In the genomic region with DNA sequence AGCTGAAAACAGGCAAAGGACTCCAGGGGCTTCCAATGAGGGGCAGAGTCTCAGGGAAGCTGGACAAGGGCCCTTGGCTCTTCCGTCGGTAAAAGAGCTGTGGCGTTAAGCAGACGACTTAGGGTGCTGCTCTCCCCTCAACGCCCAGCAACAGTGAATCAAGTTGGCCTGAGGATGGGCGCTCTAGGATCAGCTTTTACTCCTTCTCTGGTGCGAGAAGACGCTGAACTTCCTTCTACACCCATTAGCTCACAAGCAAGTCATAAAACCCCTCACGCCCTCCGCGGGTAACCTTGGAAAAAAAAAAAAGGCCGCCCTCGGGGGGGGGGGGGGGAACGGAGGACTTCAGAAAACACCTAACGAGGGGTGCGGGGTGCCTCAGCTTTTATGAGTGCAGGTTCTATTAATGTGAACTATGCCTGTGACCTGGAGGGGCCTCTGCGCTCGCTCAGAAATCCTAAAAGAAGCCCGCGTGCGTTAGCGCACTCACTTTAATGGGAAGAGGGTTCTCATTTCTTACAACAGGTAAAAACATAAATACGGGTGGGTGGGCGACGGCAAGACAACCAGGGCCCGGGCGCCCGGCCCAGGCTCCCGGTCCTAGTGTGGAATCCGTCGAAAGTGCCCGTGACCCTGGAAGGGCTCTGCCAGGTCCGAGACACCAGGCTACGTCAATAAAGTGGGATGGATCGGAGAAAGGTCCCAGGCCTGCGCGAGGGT, we compare ENCODE assay signal across 17 mouse cellular contexts. TPM values are rescaled to one million over a fixed set of nuclear protein-coding genes. Genes with fewer than 3 reads are reported as not detected.
DNase-seq lines count a peak whose midpoint lies in the region; ATAC-seq lines count a peak whose summit lies in the region.
"Had no signal": no experiment of that assay in that cellular context is flagged by ENCODE, and none has a peak within 500 bp of the region (broad histone marks: within the 10 kb centered on the region; RNA-seq: fewer than 3 reads in every experiment).

No protein-coding gene starts in this region.

- H3K36me3 ChIP-seq in lung, embryonic 15.5 days, result no peaks in the 10 kb centered on the region
- H3K36me3 ChIP-seq in embryonic facial prominence, embryonic 15.5 days, result no peaks in the 10 kb centered on the region
- no peaks in the 10 kb centered on the region for H3K36me3 ChIP-seq in neural tube, embryonic 13.5 days
- H3K36me3 ChIP-seq: liver, embryonic 13.5 days; neural tube, embryonic 12.5 days had no signal

- H3K27ac ChIP-seq in lung, embryonic 15.5 days, result no peak overlapping the region
- no peak overlapping the region for H3K27ac ChIP-seq in embryonic facial prominence, embryonic 15.5 days (replicated peaks)
- H3K27ac ChIP-seq in neural tube, embryonic 13.5 days (replicated peaks), result no peak overlapping the region
- H3K27ac ChIP-seq: liver, embryonic 13.5 days; neural tube, embryonic 12.5 days had no signal

- H3K4me3 ChIP-seq in lung, embryonic 15.5 days, result no peak overlapping the region
- peak overlapping the region; percentile 31 for H3K4me3 ChIP-seq in embryonic facial prominence, embryonic 15.5 days (replicated peaks)
- H3K4me3 ChIP-seq in neural tube, embryonic 13.5 days, result peak overlapping the region; percentile 14; the same call in 1 of the 2 replicates
- H3K4me3 ChIP-seq: megakaryocyte, embryonic 14.5 days had no signal

- ATAC-seq in lung, embryonic 15.5 days (ENCODE audit: borderline replicate concordance, extremely low read depth, low FRiP score, low TSS enrichment), result no peak
- no peak for ATAC-seq in embryonic facial prominence, embryonic 15.5 days (ENCODE audit: insufficient number of reproducible peaks, low FRiP score, low TSS enrichment, low read depth)
- ATAC-seq in neural tube, embryonic 13.5 days (ENCODE audit: low read depth), result no peak

- H3K27me3 ChIP-seq in lung, embryonic 15.5 days, result peaks cover 100% of the 10 kb centered on the region
- H3K27me3 ChIP-seq in embryonic facial prominence, embryonic 15.5 days, result peaks cover 100% of the 10 kb centered on the region
- H3K27me3 ChIP-seq in neural tube, embryonic 13.5 days, result peaks cover 100% of the 10 kb centered on the region

- WGBS in lung, embryonic 15.5 days, result 4% methylated on average over 37 of the region's 37 CpGs
- 6% methylated on average over 36 of the region's 37 CpGs for WGBS in embryonic facial prominence, embryonic 15.5 days
- under 1% methylated on average over 37 of the region's 37 CpGs for WGBS in neural tube, embryonic 13.5 days

- peaks cover 12% of the 10 kb centered on the region for H3K4me1 ChIP-seq in lung, embryonic 15.5 days
- peaks cover 23% of the 10 kb centered on the region for H3K4me1 ChIP-seq in embryonic facial prominence, embryonic 15.5 days
- peaks cover 9% of the 10 kb centered on the region for H3K4me1 ChIP-seq in neural tube, embryonic 13.5 days (replicated peaks)

- H3K9me3 ChIP-seq in lung, embryonic 15.5 days, result no peaks in the 10 kb centered on the region
- H3K9me3 ChIP-seq in embryonic facial prominence, embryonic 15.5 days (replicated peaks), result no peaks in the 10 kb centered on the region
- no peaks in the 10 kb centered on the region for H3K9me3 ChIP-seq in neural tube, embryonic 13.5 days
- H3K9me3 ChIP-seq: liver, embryonic 13.5 days; neural tube, embryonic 12.5 days had no signal

- DNase-seq in heart, adult 11 months, result peak; percentile 72
- DNase-seq in heart, postnatal 4 days, result no peak
- DNase-seq in lung, postnatal 4 days, result no peak
- no peak for DNase-seq in cerebellum, adult 11-12 months
- no peak for DNase-seq in kidney, postnatal 4 days
- DNase-seq: cerebellum, postnatal 36 days; kidney, adult 2 months; liver, embryonic 13.5 days; right cerebral cortex, postnatal 14 days had no signal

- no peak overlapping the region for H3K9ac ChIP-seq in lung, embryonic 15.5 days
- H3K9ac ChIP-seq in embryonic facial prominence, embryonic 15.5 days, result no peak overlapping the region
- H3K9ac ChIP-seq in neural tube, embryonic 13.5 days, result no peak overlapping the region
- H3K9ac ChIP-seq: liver, embryonic 13.5 days; neural tube, embryonic 12.5 days had no signal

- peak overlapping the region; percentile 32; the same call in 1 of the 2 replicates for H3K4me2 ChIP-seq in lung, embryonic 15.5 days
- H3K4me2 ChIP-seq in embryonic facial prominence, embryonic 15.5 days (replicated peaks), result no peak overlapping the region
- H3K4me2 ChIP-seq in neural tube, embryonic 13.5 days, result no peak overlapping the region
- H3K4me2 ChIP-seq: liver, embryonic 13.5 days had no signal

RNA-seq across cellular contexts. Expression of a gene that starts 6.5 kb away (rescaled TPM):
- total RNA-seq in heart, postnatal 4 days (2021), result 100 to 1,000 TPM; 123 to 128 TPM
- 2.4 and 4.6 TPM in 2 replicates for polyA plus RNA-seq in lung, embryonic 15.5 days (2015; fragmentation: Nextera tagmentation; extraction: Ambion mirVana)
- 8.8 and 11.4 TPM in 2 replicates for polyA plus RNA-seq in embryonic facial prominence, embryonic 15.5 days (2015; fragmentation: Nextera tagmentation; extraction: Ambion mirVana)
- polyA plus RNA-seq in neural tube, embryonic 13.5 days (2015; fragmentation: Nextera tagmentation; extraction: Ambion mirVana), result 0.66 TPM in 1 of 2 replicates, not detected in the other
- total RNA-seq: gastrocnemius, adult 8-10 months; layer of hippocampus, postnatal 25 days had no signal
- polyA plus RNA-seq: kidney, adult 2 months; liver, embryonic 13.5 days; neural tube, embryonic 12.5 days; urinary bladder, adult 2 months had no signal

RNA-seq across cellular contexts. Expression of a gene that starts 57.5 kb away (rescaled TPM):
- 10 to 100 TPM; 41.4 to 43.0 TPM for total RNA-seq in heart, postnatal 4 days (2021)
- 49.7 and 51.4 TPM in 2 replicates for polyA plus RNA-seq in lung, embryonic 15.5 days (2015; fragmentation: Nextera tagmentation; extraction: Ambion mirVana)
- 47.8 and 49.6 TPM in 2 replicates for polyA plus RNA-seq in embryonic facial prominence, embryonic 15.5 days (2015; fragmentation: Nextera tagmentation; extraction: Ambion mirVana)
- polyA plus RNA-seq in neural tube, embryonic 13.5 days (2015; fragmentation: Nextera tagmentation; extraction: Ambion mirVana), result 46.2 and 47.9 TPM in 2 replicates
